Mouse (Mus musculus): ENCODE measurements at regions not wholly inside any gene's neighbourhood (a gene's known extent, or its start where the extent isn't known, plus 50 kb on each side); places are given as distances from the start of the nearest gene placed in this dataset.

DNA sequence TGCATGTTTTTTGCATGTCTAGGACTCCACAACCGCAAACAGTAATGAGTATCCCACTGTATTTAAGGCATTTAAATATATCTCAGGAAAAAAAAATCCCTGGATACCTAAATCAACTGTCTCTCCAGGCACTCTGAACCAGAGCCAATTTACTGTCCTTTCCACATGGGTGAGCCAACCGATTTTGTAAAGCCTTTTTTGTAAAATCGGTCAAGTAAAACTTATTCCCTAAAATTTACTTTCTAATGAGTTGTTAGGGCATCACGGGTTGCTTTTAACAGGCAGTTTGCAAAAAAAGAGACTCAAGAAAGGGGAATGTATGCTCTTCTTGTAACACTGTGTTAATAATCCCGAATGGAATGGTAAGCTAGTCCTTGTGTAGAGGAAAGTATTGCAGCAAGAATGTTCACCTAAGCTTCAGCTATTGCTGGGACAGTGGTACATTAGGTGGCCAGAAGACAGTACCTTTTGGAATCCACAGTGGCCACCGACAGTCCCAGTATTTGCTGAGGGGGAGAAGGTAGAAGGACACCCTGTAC is 496.4 kb downstream of the Cntnap4 start:
- Histone ChIP-seq H3K27ac (replicated peaks) (no peak overlapping the region), H3K9ac (replicated peaks) (no peak overlapping the region), H3K4me1 (peaks cover 3% of the 10 kb centered on the region; the same call in 1 of the 2 replicates), H3K36me3 (no peaks in the 10 kb centered on the region), H3K27me3 (no peaks in the 10 kb centered on the region), H3K9me3 (no peaks in the 10 kb centered on the region), H3K4me2 (replicated peaks) (no peak overlapping the region), H3K4me3 (no peak overlapping the region)
- peak; percentile 27; the same call in 1 of the 2 replicates for ATAC-seq (ENCODE audit: low FRiP score, low read depth)
- WGBS, result 71% methylated on average over 6 of the region's 6 CpGs

DNA sequence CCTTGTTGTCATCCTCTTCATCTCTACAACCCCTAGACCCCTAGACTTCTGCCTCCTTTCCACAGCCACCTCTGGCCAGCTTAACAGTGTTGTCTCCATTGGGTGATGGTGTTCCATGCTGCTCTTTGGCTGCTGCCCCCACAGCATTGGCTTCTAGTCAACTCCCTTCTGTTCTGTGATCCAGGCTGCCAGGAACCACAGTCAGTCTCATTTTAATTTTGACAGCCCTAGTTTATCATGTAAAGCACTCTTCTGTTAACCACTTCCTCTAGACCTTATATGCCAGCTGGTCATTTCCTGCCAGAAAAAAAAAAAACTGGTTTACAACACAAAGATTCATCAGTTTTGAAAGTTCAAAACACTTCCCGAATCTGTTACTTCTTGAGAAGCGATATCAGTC is 514.1 kb downstream of the Cntnap4 start:
- Histone ChIP-seq H3K9me3 (no peaks in the 10 kb centered on the region), H3K4me2 (replicated peaks) (no peak overlapping the region), H3K4me1 (no peaks in the 10 kb centered on the region), H3K27ac (replicated peaks) (no peak overlapping the region), H3K9ac (replicated peaks) (no peak overlapping the region), H3K4me3 (no peak overlapping the region), H3K27me3 (no peaks in the 10 kb centered on the region), H3K36me3 (no peaks in the 10 kb centered on the region)
- WGBS, result 94% methylated on average over 2 of the region's 2 CpGs
- ATAC-seq (ENCODE audit: low FRiP score, low read depth), result no peak

DNA sequence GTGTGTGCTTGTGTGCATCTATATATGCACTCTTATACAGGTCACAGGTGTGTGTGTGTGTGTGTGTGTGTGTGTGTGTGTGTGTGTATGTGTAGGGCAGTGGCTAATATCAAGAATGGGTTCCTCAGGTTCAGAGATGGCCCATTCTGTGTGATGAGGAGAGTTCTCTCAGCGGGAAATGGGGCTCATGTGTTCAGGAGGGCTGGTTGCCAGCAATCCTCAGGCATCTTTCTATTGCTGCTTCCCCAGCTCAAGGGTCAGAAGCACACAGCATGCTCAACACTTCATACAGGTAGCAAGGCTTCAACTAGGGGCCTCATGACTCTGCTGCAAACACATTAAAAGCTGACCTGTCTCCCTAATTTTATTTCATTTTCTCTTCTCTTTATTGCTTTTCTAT is 517.7 kb downstream of the Cntnap4 start:
- Histone ChIP-seq H3K4me3 (no peak overlapping the region), H3K9me3 (no peaks in the 10 kb centered on the region), H3K36me3 (no peaks in the 10 kb centered on the region), H3K4me2 (replicated peaks) (no peak overlapping the region), H3K4me1 (peaks cover 2% of the 10 kb centered on the region; the same call in 1 of the 2 replicates), H3K9ac (replicated peaks) (no peak overlapping the region), H3K27ac (replicated peaks) (no peak overlapping the region), H3K27me3 (no peaks in the 10 kb centered on the region)
- no peak for ATAC-seq (ENCODE audit: low FRiP score, low read depth)
- 89% methylated on average over 1 of the region's 1 CpGs for WGBS

DNA sequence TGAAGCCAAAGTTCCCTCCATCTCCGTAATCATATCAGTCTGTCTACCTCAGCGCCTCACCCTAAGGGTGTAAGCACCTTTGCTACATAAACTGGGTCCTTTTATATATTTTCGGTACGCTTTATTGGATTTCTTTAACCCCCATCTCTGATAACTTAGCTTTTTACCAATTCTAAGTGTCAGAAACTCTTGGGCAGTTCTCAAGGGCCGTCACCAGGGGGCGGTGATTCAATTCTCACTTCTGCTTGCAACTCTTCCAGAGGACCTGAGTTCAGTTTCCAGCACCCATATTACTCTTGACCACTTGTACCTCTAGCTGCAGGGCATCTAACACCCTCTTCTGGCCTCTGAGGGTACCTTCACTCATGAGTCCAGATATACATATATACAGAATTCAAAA is 523.7 kb upstream of the Mon1b start:
- 69% methylated on average over 6 of the region's 6 CpGs for WGBS
- H3K27ac ChIP-seq (replicated peaks), result no peak overlapping the region
- H3K36me3 ChIP-seq, result no peaks in the 10 kb centered on the region
- no peaks in the 10 kb centered on the region for H3K27me3 ChIP-seq
- H3K4me3 ChIP-seq, result no peak overlapping the region
- no peak overlapping the region for H3K4me2 ChIP-seq (replicated peaks)
- no peaks in the 10 kb centered on the region for H3K9me3 ChIP-seq
- H3K4me1 ChIP-seq, result no peaks in the 10 kb centered on the region
- no peak for ATAC-seq (ENCODE audit: low FRiP score, low read depth)
- no peak overlapping the region for H3K9ac ChIP-seq (replicated peaks)

DNA sequence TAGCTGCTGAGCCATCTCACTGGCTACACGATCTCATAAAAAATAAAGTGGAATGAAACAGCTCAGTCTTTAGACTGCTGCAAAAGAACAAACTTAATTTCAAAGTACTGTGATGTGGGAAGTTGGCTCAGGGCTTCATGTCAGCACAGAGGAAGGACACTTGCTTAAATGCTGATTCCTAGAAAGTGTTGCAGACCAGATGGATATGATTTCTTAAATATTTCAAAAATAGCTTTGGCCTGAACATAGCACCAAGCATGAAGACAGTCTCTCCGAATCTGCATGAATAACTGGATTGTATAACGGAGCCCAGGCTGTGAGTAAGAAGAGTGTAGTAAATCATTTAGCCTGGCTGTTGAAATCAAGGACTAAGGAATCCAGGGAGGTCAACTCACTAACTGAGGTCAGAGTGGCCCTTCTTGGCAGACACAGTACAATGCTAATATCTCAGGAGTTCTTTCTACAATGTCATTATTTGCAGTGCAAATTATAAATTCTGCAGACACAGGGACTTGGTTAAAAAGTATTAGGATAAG is 521.2 kb upstream of the Mon1b start:
- Histone ChIP-seq H3K4me2 (replicated peaks) (no peak overlapping the region), H3K9me3 (no peaks in the 10 kb centered on the region), H3K27me3 (no peaks in the 10 kb centered on the region), H3K4me1 (no peaks in the 10 kb centered on the region), H3K9ac (replicated peaks) (no peak overlapping the region), H3K4me3 (no peak overlapping the region), H3K27ac (replicated peaks) (no peak overlapping the region), H3K36me3 (no peaks in the 10 kb centered on the region)
- 83% methylated on average over 3 of the region's 3 CpGs for WGBS
- ATAC-seq (ENCODE audit: low FRiP score, low read depth), result no peak

DNA sequence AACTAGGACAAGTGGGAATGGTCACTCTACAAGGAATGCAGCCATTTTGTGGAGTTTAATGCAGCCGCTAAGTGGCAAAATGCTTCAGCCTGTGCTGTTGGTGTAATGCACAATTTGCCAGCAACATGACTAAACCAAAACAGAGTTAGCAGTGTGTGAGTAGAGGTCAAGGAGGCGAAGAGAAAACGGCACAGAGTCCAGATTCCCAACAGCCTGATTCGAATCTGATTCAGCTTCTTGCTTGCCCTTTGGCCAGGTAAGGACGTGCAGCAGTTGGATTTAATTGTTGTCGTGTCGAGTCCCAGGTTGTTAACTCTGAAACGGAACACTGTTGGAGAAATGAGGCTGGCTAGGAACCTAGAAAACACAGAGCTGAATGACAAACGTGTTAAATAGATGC is 518.1 kb upstream of the Mon1b start:
- no peak for ATAC-seq (ENCODE audit: low FRiP score, low read depth)
- no peaks in the 10 kb centered on the region for H3K36me3 ChIP-seq
- WGBS, result 88% methylated on average over 9 of the region's 9 CpGs
- H3K27me3 ChIP-seq, result no peaks in the 10 kb centered on the region
- H3K4me3 ChIP-seq, result no peak overlapping the region
- H3K9me3 ChIP-seq, result no peaks in the 10 kb centered on the region
- H3K4me2 ChIP-seq (replicated peaks), result no peak overlapping the region
- no peak overlapping the region for H3K27ac ChIP-seq (replicated peaks)
- no peaks in the 10 kb centered on the region for H3K4me1 ChIP-seq
- no peak overlapping the region for H3K9ac ChIP-seq (replicated peaks)

DNA sequence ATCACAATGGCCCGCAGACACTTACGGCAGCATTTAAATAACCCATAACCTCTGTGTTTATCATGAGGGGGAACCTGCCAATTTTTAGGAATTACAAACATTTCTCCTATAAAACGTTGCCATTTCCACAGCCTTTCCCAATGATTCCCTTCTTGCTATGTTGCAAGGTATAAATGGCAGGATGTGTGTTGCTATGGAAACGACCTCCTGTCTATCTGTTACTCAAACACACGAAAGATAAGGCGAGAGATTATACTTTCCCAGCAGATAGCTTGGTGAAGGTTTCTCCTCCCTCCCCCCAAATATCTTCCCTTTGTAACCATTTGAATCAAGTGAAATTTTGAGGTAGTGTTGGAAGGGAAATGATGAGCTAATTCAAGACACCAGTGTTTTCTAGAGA is 509.8 kb upstream of the Mon1b start:
- H3K27me3 ChIP-seq, result no peaks in the 10 kb centered on the region
- H3K9ac ChIP-seq (replicated peaks), result no peak overlapping the region
- H3K36me3 ChIP-seq, result no peaks in the 10 kb centered on the region
- 82% methylated on average over 6 of the region's 6 CpGs for WGBS
- no peak overlapping the region for H3K4me2 ChIP-seq (replicated peaks)
- H3K27ac ChIP-seq (replicated peaks), result no peak overlapping the region
- no peak for ATAC-seq (ENCODE audit: low FRiP score, low read depth)
- H3K4me3 ChIP-seq, result no peak overlapping the region
- H3K4me1 ChIP-seq, result no peaks in the 10 kb centered on the region
- H3K9me3 ChIP-seq, result no peaks in the 10 kb centered on the region

DNA sequence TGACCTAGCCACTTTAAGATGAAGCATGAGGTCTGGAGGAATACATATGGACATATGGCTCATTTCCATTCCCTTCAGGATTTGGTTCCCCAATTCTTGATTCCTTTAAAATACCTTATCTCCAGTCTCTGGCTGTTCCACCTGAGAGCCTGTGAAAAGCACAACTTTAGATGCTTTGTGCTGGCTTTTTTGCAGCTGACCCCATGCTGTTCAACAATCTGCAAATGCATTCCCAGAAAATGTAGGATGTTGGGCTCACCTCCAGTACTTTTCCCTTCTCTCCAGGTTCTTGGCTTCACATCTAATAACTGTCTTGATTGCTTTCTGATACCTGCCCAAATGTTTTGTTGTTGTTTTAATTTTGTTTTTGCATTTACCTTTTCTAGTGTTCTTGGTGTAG is 498.0 kb upstream of the Mon1b start:
- no peaks in the 10 kb centered on the region for H3K27me3 ChIP-seq
- H3K9ac ChIP-seq (replicated peaks), result no peak overlapping the region
- H3K4me2 ChIP-seq (replicated peaks), result no peak overlapping the region
- no peak overlapping the region for H3K27ac ChIP-seq (replicated peaks)
- no peaks in the 10 kb centered on the region for H3K4me1 ChIP-seq
- no peaks in the 10 kb centered on the region; the same call in 1 of the 2 replicates for H3K9me3 ChIP-seq
- no peak for ATAC-seq (ENCODE audit: low FRiP score, low read depth)
- H3K4me3 ChIP-seq, result no peak overlapping the region
- no peaks in the 10 kb centered on the region for H3K36me3 ChIP-seq

DNA sequence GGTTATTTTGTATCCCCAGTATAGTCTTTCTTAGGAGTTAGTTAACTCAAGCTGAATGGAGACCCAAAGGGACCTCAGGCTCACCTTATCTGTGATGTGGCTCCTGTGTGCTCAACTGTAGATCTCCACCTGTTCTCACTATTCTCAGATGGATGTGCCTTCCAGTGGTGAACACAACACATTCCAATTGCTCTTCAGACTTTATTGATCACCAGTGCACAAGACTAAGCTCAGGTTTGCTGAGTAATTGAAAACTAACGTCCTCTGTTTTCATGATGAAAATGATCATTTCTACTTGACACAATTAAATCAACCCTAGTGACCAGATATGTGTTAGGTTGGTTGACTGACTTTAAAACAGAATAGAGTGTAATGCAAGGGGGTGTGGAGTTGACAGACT is 495.4 kb upstream of the Mon1b start:
- no peak for ATAC-seq (ENCODE audit: low FRiP score, low read depth)
- H3K27me3 ChIP-seq, result no peaks in the 10 kb centered on the region
- 89% methylated on average over 1 of the region's 1 CpGs for WGBS
- H3K36me3 ChIP-seq, result no peaks in the 10 kb centered on the region
- no peak overlapping the region for H3K27ac ChIP-seq (replicated peaks)
- no peaks in the 10 kb centered on the region for H3K4me1 ChIP-seq
- no peak overlapping the region for H3K4me2 ChIP-seq (replicated peaks)
- H3K9me3 ChIP-seq, result 0 out of 2 replicates have a peak, but pooled peaks cover 2% of the 10 kb centered on the region
- H3K4me3 ChIP-seq, result no peak overlapping the region
- no peak overlapping the region for H3K9ac ChIP-seq (replicated peaks)

DNA sequence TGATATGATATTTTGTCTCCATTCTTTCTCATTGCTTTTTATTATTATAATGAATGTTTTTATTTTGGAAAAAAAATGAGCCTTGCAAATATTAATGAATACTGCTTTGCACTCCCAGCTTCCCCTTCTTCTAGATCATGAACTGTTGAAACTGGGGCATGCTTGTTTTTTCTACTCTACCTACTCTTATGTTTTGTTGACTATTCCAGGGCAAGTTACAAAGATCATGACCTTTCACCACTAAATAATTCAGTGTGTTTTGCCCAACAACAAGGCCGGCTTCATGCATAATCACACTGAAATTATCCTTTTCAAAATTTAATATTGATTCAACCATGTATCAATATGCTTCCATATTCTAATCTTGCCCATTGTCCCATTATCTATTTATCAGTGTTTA is 494.3 kb upstream of the Mon1b start:
- 0 out of 2 replicates have a peak, but pooled peaks cover 2% of the 10 kb centered on the region for H3K9me3 ChIP-seq
- H3K4me1 ChIP-seq, result no peaks in the 10 kb centered on the region
- H3K27ac ChIP-seq (replicated peaks), result no peak overlapping the region
- 88% methylated on average over 1 of the region's 1 CpGs for WGBS
- ATAC-seq (ENCODE audit: low FRiP score, low read depth), result no peak
- H3K36me3 ChIP-seq, result no peaks in the 10 kb centered on the region
- no peaks in the 10 kb centered on the region for H3K27me3 ChIP-seq
- no peak overlapping the region for H3K4me2 ChIP-seq (replicated peaks)
- no peak overlapping the region for H3K4me3 ChIP-seq
- H3K9ac ChIP-seq (replicated peaks), result no peak overlapping the region

DNA sequence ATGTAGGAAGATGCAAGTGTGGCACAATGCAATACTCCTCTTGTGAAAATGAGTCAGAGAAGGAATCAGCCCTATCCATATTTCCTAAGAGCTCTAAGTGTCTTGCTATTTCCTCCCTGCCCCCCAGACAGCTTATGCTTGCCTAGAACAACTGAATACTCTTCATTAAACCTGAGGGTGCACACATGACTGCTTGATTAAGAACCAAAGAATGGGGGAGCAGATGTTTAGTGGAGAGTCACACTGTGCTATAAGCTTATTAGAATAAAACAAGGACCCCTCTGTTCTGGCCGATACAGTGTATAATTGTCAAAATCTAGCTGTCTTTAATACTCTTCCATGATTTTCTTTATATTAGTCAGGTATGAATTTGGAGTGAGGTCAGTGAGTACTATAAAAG is 458.8 kb upstream of the Mon1b start:
- Histone ChIP-seq H3K4me1 (peaks cover 12% of the 10 kb centered on the region), H3K36me3 (no peaks in the 10 kb centered on the region), H3K9ac (replicated peaks) (no peak overlapping the region), H3K27ac (replicated peaks) (no peak overlapping the region), H3K27me3 (no peaks in the 10 kb centered on the region), H3K4me2 (replicated peaks) (no peak overlapping the region), H3K4me3 (no peak overlapping the region), H3K9me3 (no peaks in the 10 kb centered on the region)
- WGBS, result 41% methylated on average over 1 of the region's 1 CpGs
- ATAC-seq (ENCODE audit: low FRiP score, low read depth), result peak; percentile 74

DNA sequence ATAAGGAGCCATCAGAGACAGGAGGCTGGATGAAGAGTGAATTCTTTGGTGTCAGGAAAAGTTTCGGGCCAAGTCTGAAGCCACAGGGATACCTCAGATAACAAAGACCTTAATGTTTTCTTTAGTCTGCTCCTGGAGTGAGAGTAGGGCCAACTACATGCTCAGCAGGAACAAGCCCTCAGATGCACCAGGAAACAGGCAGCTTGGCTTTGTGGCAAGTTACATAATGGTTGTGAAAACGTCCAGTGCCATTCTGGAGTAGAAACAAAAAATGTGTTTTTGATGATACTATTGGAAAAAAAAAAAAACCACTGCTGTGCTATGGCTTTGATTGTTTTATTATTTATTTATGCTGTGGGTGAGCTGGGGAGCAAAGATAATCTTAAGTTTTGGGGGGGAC is 452.2 kb upstream of the Mon1b start:
- no peak for ATAC-seq (ENCODE audit: low FRiP score, low read depth)
- Histone ChIP-seq H3K9ac (replicated peaks) (no peak overlapping the region), H3K27ac (replicated peaks) (no peak overlapping the region), H3K4me2 (replicated peaks) (no peak overlapping the region), H3K36me3 (no peaks in the 10 kb centered on the region), H3K27me3 (no peaks in the 10 kb centered on the region), H3K9me3 (no peaks in the 10 kb centered on the region), H3K4me1 (no peaks in the 10 kb centered on the region), H3K4me3 (no peak overlapping the region)
- 30% methylated on average over 2 of the region's 2 CpGs for WGBS

DNA sequence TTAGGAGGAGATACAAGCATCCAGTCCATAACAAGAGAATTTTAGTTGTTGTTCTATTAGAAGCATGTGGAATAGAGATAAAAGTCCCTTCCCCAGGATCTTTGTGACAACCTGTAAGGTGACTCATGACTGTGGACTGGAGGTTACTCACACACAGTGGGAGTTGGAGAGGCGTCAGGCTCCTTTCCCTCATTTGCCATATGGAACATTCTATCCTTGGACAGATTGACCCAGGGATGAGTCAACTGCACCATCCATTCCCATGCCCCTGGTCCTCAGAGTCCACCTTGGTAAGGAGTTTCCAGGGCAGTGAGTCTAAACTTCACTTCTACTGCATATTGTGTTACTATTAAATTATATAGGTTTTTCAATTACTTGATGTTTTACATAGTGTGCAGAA is 444.9 kb upstream of the Mon1b start:
- ATAC-seq (ENCODE audit: low FRiP score, low read depth), result no peak
- Histone ChIP-seq H3K9me3 (no peaks in the 10 kb centered on the region), H3K27ac (replicated peaks) (no peak overlapping the region), H3K9ac (replicated peaks) (no peak overlapping the region), H3K27me3 (no peaks in the 10 kb centered on the region), H3K4me3 (no peak overlapping the region), H3K4me1 (no peaks in the 10 kb centered on the region), H3K36me3 (no peaks in the 10 kb centered on the region), H3K4me2 (replicated peaks) (no peak overlapping the region)
- 92% methylated on average over 1 of the region's 1 CpGs for WGBS

All from midbrain, embryonic 12.5 days (tissue).